In genomic region chr17:36982253-36983155, GRCm38 (mm10) we compare ENCODE assay signal across 15 mouse cellular contexts. TPM values are rescaled to one million over a fixed set of nuclear protein-coding genes. Genes with fewer than 3 reads are reported as not detected.
DNase-seq lines count a peak whose midpoint lies in the region; ATAC-seq lines count a peak whose summit lies in the region.
"Had no signal": no experiment of that assay in that cellular context is flagged by ENCODE, and none has a peak within 500 bp of the region (broad histone marks: within the 10 kb centered on the region; RNA-seq: fewer than 3 reads in every experiment).

No protein-coding gene starts in this region.

- no peak for DNase-seq in lung, postnatal 14 days
- DNase-seq in ES-CJ7 (ENCODE audit: low read depth, low spot score): peak; percentile 92
- peak; percentile 6 for DNase-seq in embryo, embryonic 11 days
- DNase-seq in lung, postnatal 10 days: peak; percentile 27
- no peak for DNase-seq in forebrain, embryonic 14.5 days (ENCODE audit: low spot score)
- no peak for DNase-seq in kidney, adult 9 months
- no peak for DNase-seq in gastrocnemius, postnatal 10 days
- DNase-seq: adrenal gland, adult 8-10 months had no signal

- peak overlapping the region; percentile 69 for H3K27ac ChIP-seq in lung, embryonic 15.5 days
- H3K27ac ChIP-seq in forebrain, embryonic 14.5 days (ENCODE audit: low read depth, low read length): no peak overlapping the region
- H3K27ac ChIP-seq: forebrain, embryonic 15.5 days; hindbrain, embryonic 10.5 days had no signal

- no peaks in the 10 kb centered on the region for H3K9me3 ChIP-seq in lung, embryonic 15.5 days
- no peaks in the 10 kb centered on the region for H3K9me3 ChIP-seq in forebrain, embryonic 14.5 days (replicated peaks; ENCODE audit: control insufficient read depth, low read length)
- H3K9me3 ChIP-seq: forebrain, embryonic 15.5 days; hindbrain, embryonic 10.5 days had no signal

- no peak overlapping the region for H3K4me2 ChIP-seq in lung, embryonic 15.5 days
- H3K4me2 ChIP-seq in forebrain, embryonic 14.5 days (ENCODE audit: low read length): no peak overlapping the region
- H3K4me2 ChIP-seq: forebrain, embryonic 15.5 days had no signal

- ATAC-seq in lung, embryonic 15.5 days (ENCODE audit: borderline replicate concordance, extremely low read depth, low FRiP score, low TSS enrichment): peak; percentile 15; the same call in 1 of the 2 replicates
- ATAC-seq in forebrain, embryonic 14.5 days: no peak
- ATAC-seq: forebrain, embryonic 15.5 days had no signal

- 31% methylated on average over 5 of the region's 5 CpGs for WGBS in lung, embryonic 15.5 days
- WGBS in forebrain, embryonic 14.5 days: 41% methylated on average over 5 of the region's 5 CpGs

- H3K27me3 ChIP-seq in lung, embryonic 15.5 days: peaks cover 6% of the 10 kb centered on the region; the same call in 1 of the 2 replicates
- H3K27me3 ChIP-seq in forebrain, embryonic 14.5 days (replicated peaks; ENCODE audit: control insufficient read depth, insufficient read depth, low read length): no peaks in the 10 kb centered on the region

- H3K9ac ChIP-seq in lung, embryonic 15.5 days: no peak overlapping the region
- no peak overlapping the region for H3K9ac ChIP-seq in forebrain, embryonic 14.5 days (ENCODE audit: low read length)
- H3K9ac ChIP-seq: forebrain, embryonic 15.5 days had no signal

- H3K36me3 ChIP-seq in lung, embryonic 15.5 days: no peaks in the 10 kb centered on the region
- H3K36me3 ChIP-seq in forebrain, embryonic 14.5 days (ENCODE audit: control insufficient read depth, insufficient read depth, low read length): no peaks in the 10 kb centered on the region
- H3K36me3 ChIP-seq: forebrain, embryonic 15.5 days; hindbrain, embryonic 10.5 days had no signal

- peaks cover 10% of the 10 kb centered on the region; the same call in 1 of the 2 replicates for H3K4me1 ChIP-seq in lung, embryonic 15.5 days
- H3K4me1 ChIP-seq in forebrain, embryonic 14.5 days (ENCODE audit: control insufficient read depth, insufficient read depth, low read length): no peaks in the 10 kb centered on the region
- H3K4me1 ChIP-seq: forebrain, embryonic 15.5 days had no signal

- no peak overlapping the region for H3K4me3 ChIP-seq in lung, embryonic 15.5 days
- no peak overlapping the region for H3K4me3 ChIP-seq in forebrain, embryonic 14.5 days (ENCODE audit: low read depth, low read length)
- H3K4me3 ChIP-seq: forebrain, embryonic 15.5 days had no signal

RNA-seq across cellular contexts. Expression of gene 2410137M14Rik, which starts 1.5 kb away (rescaled TPM):
- polyA plus RNA-seq in lung, embryonic 15.5 days (2015; fragmentation: Nextera tagmentation; extraction: Ambion mirVana): not detected in 2 replicates
- 0.35 TPM in 1 of 2 replicates, not detected in the other for polyA plus RNA-seq in forebrain, embryonic 14.5 days (2014; fragmentation: Nextera tagmentation; extraction: Ambion mirVana)
- not detected for total RNA-seq in gastrocnemius, postnatal 10 days (2021)
- total RNA-seq: adrenal gland, adult 8-10 months had no signal
- polyA plus RNA-seq: forebrain, embryonic 15.5 days; gonadal fat pad, adult 2 months; hindbrain, embryonic 10.5 days; large intestine, adult 2 months; liver, embryonic 16.5 days; neural tube, embryonic 11.5 days had no signal

RNA-seq across cellular contexts. Expression of gene H2-M5, which starts 6.8 kb away (rescaled TPM):
- polyA plus RNA-seq in lung, embryonic 15.5 days (2015; fragmentation: Nextera tagmentation; extraction: Ambion mirVana): 0.40 and 0.48 TPM in 2 replicates
- polyA plus RNA-seq in forebrain, embryonic 14.5 days (2014; fragmentation: Nextera tagmentation; extraction: Ambion mirVana): 0.77 and 1.0 TPM in 2 replicates
- under 1 TPM in 1 of 2 experiments, not detected in 1; 0.18 TPM for total RNA-seq in gastrocnemius, postnatal 10 days (2021)
- polyA plus RNA-seq: large intestine, adult 2 months; liver, embryonic 16.5 days had no signal

RNA-seq across cellular contexts. Expression of gene Zfp57, which starts 18.5 kb away (rescaled TPM):
- 77.9 and 79.8 TPM in 2 replicates for polyA plus RNA-seq in lung, embryonic 15.5 days (2015; fragmentation: Nextera tagmentation; extraction: Ambion mirVana)
- 199 and 268 TPM in 2 replicates for polyA plus RNA-seq in forebrain, embryonic 14.5 days (2014; fragmentation: Nextera tagmentation; extraction: Ambion mirVana)
- 1 to 10 TPM; 1.9 to 4.5 TPM for total RNA-seq in gastrocnemius, postnatal 10 days (2021)

RNA-seq across cellular contexts. Expression of gene Znrd1as, which starts 24.1 kb away (rescaled TPM):
- polyA plus RNA-seq in lung, embryonic 15.5 days (2015; fragmentation: Nextera tagmentation; extraction: Ambion mirVana): 5.2 and 6.7 TPM in 2 replicates
- polyA plus RNA-seq in forebrain, embryonic 14.5 days (2014; fragmentation: Nextera tagmentation; extraction: Ambion mirVana): 5.5 and 6.3 TPM in 2 replicates
- 1 to 10 TPM; 7.5 to 9.4 TPM for total RNA-seq in gastrocnemius, postnatal 10 days (2021)

RNA-seq across cellular contexts. Expression of gene Znrd1, which starts 24.1 kb away (rescaled TPM):
- 98.4 and 102 TPM in 2 replicates for polyA plus RNA-seq in lung, embryonic 15.5 days (2015; fragmentation: Nextera tagmentation; extraction: Ambion mirVana)
- 78.3 and 87.9 TPM in 2 replicates for polyA plus RNA-seq in forebrain, embryonic 14.5 days (2014; fragmentation: Nextera tagmentation; extraction: Ambion mirVana)
- total RNA-seq in gastrocnemius, postnatal 10 days (2021): 10 to 100 TPM; 19.6 to 23.2 TPM

Comparison
In these comparisons a context has a peak if more than half of its experiments do, and no peak if none do; other contexts are left out.
1. DNase-seq: peak in ES-CJ7 (single experiment), embryo, embryonic 11 days (single experiment) and lung, postnatal 10 days (single experiment); none in lung, postnatal 14 days (single experiment), forebrain, embryonic 14.5 days (single experiment), kidney, adult 9 months (single experiment) and gastrocnemius, postnatal 10 days (single experiment).